ENCODE assay signal across 21 mouse cellular contexts in genomic region chr16:9523314-9523713, GRCm38 (mm10).
A peak's percentile ranks its signal among the peaks of the same experiment; 100 is the strongest.
DNase-seq lines count a peak whose midpoint lies in the region; ATAC-seq and TF ChIP-seq lines count a peak whose summit lies in the region.
"Had no signal": no experiment of that assay in that cellular context is flagged by ENCODE, and none has a peak within 500 bp of the region (broad histone marks: within the 10 kb centered on the region; RNA-seq: fewer than 3 reads in every experiment).

No protein-coding gene starts in this region.

- no peak overlapping the region for H3K9ac ChIP-seq in liver, postnatal 0 days (replicated peaks)
- no peak overlapping the region for H3K9ac ChIP-seq in ES-E14 (ENCODE audit: insufficient read depth, low read depth, low read length, poor library complexity, severe bottlenecking)
- H3K9ac ChIP-seq: embryonic facial prominence, embryonic 15.5 days; heart, embryonic 13.5 days; hindbrain, embryonic 15.5 days had no signal

- no peak for ATAC-seq in liver, postnatal 0 days
- ATAC-seq: forebrain, embryonic 14.5 days had no signal

- no peak overlapping the region for H3K4me3 ChIP-seq in layer of hippocampus, adult 2 months
- H3K4me3 ChIP-seq in liver, postnatal 0 days (ENCODE audit: low read depth, low read length), result no peak overlapping the region
- H3K4me3 ChIP-seq in ES-E14 (ENCODE audit: insufficient read depth in 1 of 2, low read depth in 1 of 2, low read length in 2 of 2, poor library complexity in 1 of 2, severe bottlenecking in 1 of 2), result no peak overlapping the region
- H3K4me3 ChIP-seq: embryonic facial prominence, embryonic 15.5 days; erythroblast, embryonic 14.5 days; forebrain, embryonic 10.5 days; gastrocnemius, adult 2 months; heart, embryonic 13.5 days; hindbrain, embryonic 15.5 days had no signal

- no peak overlapping the region for H3K27ac ChIP-seq in layer of hippocampus, adult 2 months
- no peak overlapping the region for H3K27ac ChIP-seq in liver, postnatal 0 days (ENCODE audit: low read depth)
- H3K27ac ChIP-seq in ES-E14 (ENCODE audit: insufficient read depth, low read depth, low read length, poor library complexity, severe bottlenecking), result no peak overlapping the region
- H3K27ac ChIP-seq: embryonic facial prominence, embryonic 15.5 days; forebrain, embryonic 10.5 days; gastrocnemius, adult 2 months; heart, embryonic 13.5 days; hindbrain, embryonic 15.5 days had no signal

- H3K27me3 ChIP-seq in liver, postnatal 0 days (ENCODE audit: insufficient read depth, low read length), result no peaks in the 10 kb centered on the region
- H3K27me3 ChIP-seq: embryonic facial prominence, embryonic 15.5 days; heart, embryonic 13.5 days; hindbrain, embryonic 15.5 days had no signal

- H3K9me3 ChIP-seq in liver, postnatal 0 days (ENCODE audit: low read length), result peaks cover 3% of the 10 kb centered on the region; the same call in 1 of the 2 replicates
- H3K9me3 ChIP-seq in ES-E14 (ENCODE audit: control insufficient read depth, insufficient read depth, low read depth, low read length), result no peaks in the 10 kb centered on the region
- H3K9me3 ChIP-seq: embryonic facial prominence, embryonic 15.5 days; heart, embryonic 13.5 days; hindbrain, embryonic 15.5 days had no signal

- no peaks in the 10 kb centered on the region for H3K36me3 ChIP-seq in liver, postnatal 0 days (replicated peaks; ENCODE audit: insufficient read depth, low read length)
- H3K36me3 ChIP-seq in ES-E14 (ENCODE audit: control insufficient read depth, insufficient read depth, low read length, poor library complexity, severe bottlenecking), result no peaks in the 10 kb centered on the region
- H3K36me3 ChIP-seq: embryonic facial prominence, embryonic 15.5 days; forebrain, embryonic 10.5 days; heart, embryonic 13.5 days; hindbrain, embryonic 15.5 days had no signal

- in situ Hi-C loops in ES-E14 (cut with MboI; ENCODE audit: low sequenced_read_pairs in 2 of 2, unreplicated experiment in 2 of 2), result no loop called here

- no peaks in the 10 kb centered on the region; the same call in 1 of the 2 replicates for H3K4me1 ChIP-seq in liver, postnatal 0 days (ENCODE audit: insufficient read depth)
- H3K4me1 ChIP-seq in ES-E14 (ENCODE audit: control insufficient read depth in 2 of 2, insufficient read depth in 2 of 2, low read length in 2 of 2, poor library complexity in 1 of 2), result no peaks in the 10 kb centered on the region
- H3K4me1 ChIP-seq: embryonic facial prominence, embryonic 15.5 days; forebrain, embryonic 10.5 days; heart, embryonic 13.5 days; hindbrain, embryonic 15.5 days had no signal

- no peak overlapping the region for H3K4me2 ChIP-seq in liver, postnatal 0 days (ENCODE audit: low read depth, low read length)
- H3K4me2 ChIP-seq: embryonic facial prominence, embryonic 15.5 days; heart, embryonic 13.5 days; hindbrain, embryonic 15.5 days had no signal

- TF ChIP-seq CTCF in layer of hippocampus, adult 2 months (conservative IDR thresholded peaks at IDR 0.05), result peak; percentile 50
- TF ChIP-seq CTCF in liver, postnatal 0 days (IDR thresholded peaks at IDR 0.05; ENCODE audit: low read depth), result peak; percentile 21; the same call in 1 of the 2 replicates

- TF ChIP-seq EP300 in liver, postnatal 0 days (IDR thresholded peaks at IDR 0.05; ENCODE audit: low read depth), result no peak

- no peak for DNase-seq in layer of hippocampus, adult 2 months (ENCODE audit: low spot score in 2 of 2)
- DNase-seq in layer of hippocampus, adult 9-10 months (ENCODE audit: low spot score), result no peak
- no peak for DNase-seq in liver, postnatal 0 days
- DNase-seq in liver, result no peak
- DNase-seq in ES-E14 (ENCODE audit: low read depth, low spot score), result no peak
- DNase-seq in spleen, postnatal 14 days (ENCODE audit: low spot score in 2 of 2), result no peak
- DNase-seq in adrenal gland, postnatal 10 days, result no peak
- DNase-seq: adrenal gland, adult 8-10 months; cerebellum, adult 11 months; cerebellum, adult 8-10 months; cerebellum, postnatal 14 days; embryo, embryonic 11 days; gastrocnemius, adult 2 months; gastrocnemius, postnatal 25 days; heart, postnatal 36 days had no signal

TF ChIP-seq in ES-E14, 5 proteins besides CTCF, POLR2A, EP300 and RAD21:
- TF ChIP-seq ZNF384 (IDR thresholded peaks at IDR 0.05; ENCODE audit: low read depth, low read length) (no peak), ZC3H11A (IDR thresholded peaks at IDR 0.05; ENCODE audit: borderline replicate concordance, low read depth, low read length) (peak; percentile 75)
